Mouse (Mus musculus): ENCODE results near the gene Stat5b. TPM values are rescaled to one million over a fixed set of nuclear protein-coding genes. Genes with fewer than 3 reads are reported as not detected.

Stat5b gene
- polyA plus RNA-seq, 1 experiment from 2014 or later, result 11.9 TPM

DNA sequence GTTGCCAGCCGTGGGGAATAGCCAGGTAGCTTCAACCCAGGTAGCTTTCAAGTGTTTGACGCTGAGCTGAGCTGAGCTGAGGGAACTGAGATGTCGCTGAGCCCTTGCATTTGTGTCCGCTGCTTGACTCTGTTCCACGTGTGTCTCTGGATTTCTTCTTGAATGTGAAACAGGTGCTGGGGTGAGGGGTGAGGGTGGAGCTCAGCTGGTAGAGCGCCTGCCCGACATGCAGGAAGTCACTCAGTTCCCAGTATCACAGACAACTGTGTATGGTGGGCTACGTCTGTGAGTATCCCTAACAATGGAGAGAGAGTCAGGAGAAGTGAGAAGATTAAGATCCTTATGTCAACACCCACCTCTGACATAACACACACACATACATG is 20.4 kb upstream of the Stat5b start:
- Histone ChIP-seq H3K36me3 (ENCODE audit: control insufficient read depth, insufficient read depth) (no peaks in the 10 kb centered on the region), H3K9me3 (ENCODE audit: control insufficient read depth, low read length) (no peaks in the 10 kb centered on the region), H3K4me2 (ENCODE audit: low read length) (no peak overlapping the region), H3K27ac (ENCODE audit: low read length) (no peak overlapping the region), H3K4me1 (replicated peaks; ENCODE audit: control insufficient read depth, insufficient read depth, low read length) (peaks cover 4% of the 10 kb centered on the region; the same call in 1 of the 2 replicates), H3K27me3 (replicated peaks; ENCODE audit: control insufficient read depth, insufficient read depth, low read length) (no peaks in the 10 kb centered on the region), H3K4me3 (replicated peaks; ENCODE audit: low read length) (no peak overlapping the region), H3K9ac (replicated peaks; ENCODE audit: low read depth, low read length) (no peak overlapping the region)
- no peak for ATAC-seq
- WGBS, result 76% methylated on average over 8 of the region's 8 CpGs

- Histone ChIP-seq H3K4me1 (replicated peaks; ENCODE audit: control insufficient read depth, insufficient read depth, low read length) (peaks cover 4% of the 10 kb centered on the region; the same call in 1 of the 2 replicates), H3K9me3 (ENCODE audit: control insufficient read depth, low read length) (no peaks in the 10 kb centered on the region), H3K4me3 (replicated peaks; ENCODE audit: low read length) (no peak overlapping the region), H3K4me2 (ENCODE audit: low read length) (no peak overlapping the region), H3K36me3 (ENCODE audit: control insufficient read depth, insufficient read depth) (no peaks in the 10 kb centered on the region), H3K27me3 (replicated peaks; ENCODE audit: control insufficient read depth, insufficient read depth, low read length) (peaks cover 4% of the 10 kb centered on the region), H3K9ac (replicated peaks; ENCODE audit: low read depth, low read length) (no peak overlapping the region), H3K27ac (ENCODE audit: low read length) (no peak overlapping the region)
- peak; percentile 68; the same call in 1 of the 2 replicates for ATAC-seq
- 52% methylated on average over 10 of the region's 10 CpGs for WGBS
Measured at GRCm38 (mm10) chr11:100870256-100870967, 19.9 kb upstream of the Stat5b start.

- no peaks in the 10 kb centered on the region for H3K9me3 ChIP-seq (ENCODE audit: control insufficient read depth, low read length)
- H3K4me2 ChIP-seq (ENCODE audit: low read length), result no peak overlapping the region
- peaks cover 4% of the 10 kb centered on the region for H3K4me1 ChIP-seq (replicated peaks; ENCODE audit: control insufficient read depth, insufficient read depth, low read length)
- no peaks in the 10 kb centered on the region for H3K36me3 ChIP-seq (ENCODE audit: control insufficient read depth, insufficient read depth)
- H3K4me3 ChIP-seq (replicated peaks; ENCODE audit: low read length), result no peak overlapping the region
- peaks cover 38% of the 10 kb centered on the region for H3K27me3 ChIP-seq (replicated peaks; ENCODE audit: control insufficient read depth, insufficient read depth, low read length)
- WGBS, result 89% methylated on average over 7 of the region's 7 CpGs
- H3K27ac ChIP-seq (ENCODE audit: low read length), result no peak overlapping the region
- H3K9ac ChIP-seq (replicated peaks; ENCODE audit: low read depth, low read length), result no peak overlapping the region
- ATAC-seq, result no peak
Measured at GRCm38 (mm10) chr11:100865618-100866017, 15.1 kb upstream of the Stat5b start.

DNA sequence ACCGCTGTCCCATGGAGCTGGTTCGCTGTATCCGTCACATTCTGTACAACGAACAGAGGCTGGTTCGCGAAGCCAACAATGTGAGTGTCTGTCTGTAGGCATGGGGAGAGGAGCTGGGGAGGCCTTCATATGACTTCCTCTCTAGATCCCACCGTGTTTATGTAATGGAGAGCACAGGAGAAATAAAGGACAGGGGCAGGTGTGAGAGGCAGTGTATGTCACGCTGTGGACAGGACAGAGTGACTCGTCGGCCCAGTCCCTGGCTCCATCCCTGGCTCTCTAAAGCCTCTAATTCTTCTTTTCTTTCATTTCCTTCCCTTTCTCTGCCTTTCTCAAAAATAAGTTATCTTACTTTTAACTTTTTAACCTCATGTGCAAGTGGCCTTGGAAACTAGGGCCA is 12.6 kb upstream of the Stat5b start:
- Histone ChIP-seq H3K9me3 (ENCODE audit: control insufficient read depth, low read length) (no peaks in the 10 kb centered on the region), H3K4me2 (ENCODE audit: low read length) (no peak overlapping the region), H3K4me3 (replicated peaks; ENCODE audit: low read length) (no peak overlapping the region), H3K27me3 (replicated peaks; ENCODE audit: control insufficient read depth, insufficient read depth, low read length) (peaks cover 59% of the 10 kb centered on the region), H3K27ac (ENCODE audit: low read length) (no peak overlapping the region), H3K9ac (replicated peaks; ENCODE audit: low read depth, low read length) (no peak overlapping the region), H3K36me3 (ENCODE audit: control insufficient read depth, insufficient read depth) (no peaks in the 10 kb centered on the region), H3K4me1 (replicated peaks; ENCODE audit: control insufficient read depth, insufficient read depth, low read length) (peaks cover 6% of the 10 kb centered on the region; the same call in 1 of the 2 replicates)
- WGBS, result 88% methylated on average over 10 of the region's 10 CpGs
- no peak for ATAC-seq

DNA sequence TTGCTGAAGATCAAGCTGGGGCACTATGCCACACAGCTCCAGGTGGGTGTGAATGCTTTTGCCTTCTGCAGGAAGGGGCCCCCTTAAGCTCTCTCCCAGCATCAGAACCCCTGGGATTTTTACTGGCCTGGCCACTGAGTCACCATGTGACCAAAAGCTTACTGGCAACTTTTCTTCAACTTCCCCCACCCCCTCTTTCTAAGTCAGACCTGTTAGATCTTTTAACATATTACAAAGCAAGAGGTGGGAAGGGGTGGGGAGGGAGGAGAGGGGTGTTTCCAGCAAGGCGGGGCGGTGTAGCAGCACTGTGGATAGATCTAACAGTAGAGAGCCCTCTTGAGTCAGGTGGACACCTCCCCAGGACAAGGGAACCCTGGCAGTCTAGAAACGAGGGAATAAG is 11.3 kb upstream of the Stat5b start:
- Histone ChIP-seq H3K4me1 (replicated peaks; ENCODE audit: control insufficient read depth, insufficient read depth, low read length) (peaks cover 6% of the 10 kb centered on the region; the same call in 1 of the 2 replicates), H3K36me3 (ENCODE audit: control insufficient read depth, insufficient read depth) (no peaks in the 10 kb centered on the region), H3K4me2 (ENCODE audit: low read length) (no peak overlapping the region), H3K4me3 (replicated peaks; ENCODE audit: low read length) (no peak overlapping the region), H3K9ac (replicated peaks; ENCODE audit: low read depth, low read length) (no peak overlapping the region), H3K27ac (ENCODE audit: low read length) (no peak overlapping the region), H3K9me3 (ENCODE audit: control insufficient read depth, low read length) (no peaks in the 10 kb centered on the region), H3K27me3 (replicated peaks; ENCODE audit: control insufficient read depth, insufficient read depth, low read length) (peaks cover 62% of the 10 kb centered on the region)
- WGBS, result 43% methylated on average over 3 of the region's 3 CpGs
- ATAC-seq, result no peak

GRCm38 (mm10) chr11:100861335-100861734 is 10.8 kb upstream of the Stat5b start:
- Histone ChIP-seq H3K27me3 (replicated peaks; ENCODE audit: control insufficient read depth, insufficient read depth, low read length) (peaks cover 65% of the 10 kb centered on the region), H3K4me3 (replicated peaks; ENCODE audit: low read length) (no peak overlapping the region), H3K9me3 (ENCODE audit: control insufficient read depth, low read length) (no peaks in the 10 kb centered on the region), H3K4me2 (ENCODE audit: low read length) (no peak overlapping the region), H3K9ac (replicated peaks; ENCODE audit: low read depth, low read length) (no peak overlapping the region), H3K36me3 (ENCODE audit: control insufficient read depth, insufficient read depth) (no peaks in the 10 kb centered on the region), H3K27ac (ENCODE audit: low read length) (no peak overlapping the region), H3K4me1 (replicated peaks; ENCODE audit: control insufficient read depth, insufficient read depth, low read length) (peaks cover 6% of the 10 kb centered on the region; the same call in 1 of the 2 replicates)
- WGBS, result 86% methylated on average over 7 of the region's 7 CpGs
- no peak for ATAC-seq

GRCm38 (mm10) chr11:100860198-100861048 is 9.9 kb upstream of the Stat5b start:
- ATAC-seq, result peak; percentile 55
- H3K4me1 ChIP-seq (replicated peaks; ENCODE audit: control insufficient read depth, insufficient read depth, low read length), result peaks cover 6% of the 10 kb centered on the region; the same call in 1 of the 2 replicates
- no peaks in the 10 kb centered on the region for H3K36me3 ChIP-seq (ENCODE audit: control insufficient read depth, insufficient read depth)
- peak overlapping the region; percentile 40 for H3K4me3 ChIP-seq (replicated peaks; ENCODE audit: low read length)
- no peaks in the 10 kb centered on the region for H3K9me3 ChIP-seq (ENCODE audit: control insufficient read depth, low read length)
- 4% methylated on average over 52 of the region's 55 CpGs for WGBS
- H3K27ac ChIP-seq (ENCODE audit: low read length), result no peak overlapping the region
- H3K4me2 ChIP-seq (ENCODE audit: low read length), result peak overlapping the region; percentile 53
- peaks cover 65% of the 10 kb centered on the region for H3K27me3 ChIP-seq (replicated peaks; ENCODE audit: control insufficient read depth, insufficient read depth, low read length)
- peak overlapping the region; percentile 30; the same call in 1 of the 2 replicates for H3K9ac ChIP-seq (replicated peaks; ENCODE audit: low read depth, low read length)

DNA sequence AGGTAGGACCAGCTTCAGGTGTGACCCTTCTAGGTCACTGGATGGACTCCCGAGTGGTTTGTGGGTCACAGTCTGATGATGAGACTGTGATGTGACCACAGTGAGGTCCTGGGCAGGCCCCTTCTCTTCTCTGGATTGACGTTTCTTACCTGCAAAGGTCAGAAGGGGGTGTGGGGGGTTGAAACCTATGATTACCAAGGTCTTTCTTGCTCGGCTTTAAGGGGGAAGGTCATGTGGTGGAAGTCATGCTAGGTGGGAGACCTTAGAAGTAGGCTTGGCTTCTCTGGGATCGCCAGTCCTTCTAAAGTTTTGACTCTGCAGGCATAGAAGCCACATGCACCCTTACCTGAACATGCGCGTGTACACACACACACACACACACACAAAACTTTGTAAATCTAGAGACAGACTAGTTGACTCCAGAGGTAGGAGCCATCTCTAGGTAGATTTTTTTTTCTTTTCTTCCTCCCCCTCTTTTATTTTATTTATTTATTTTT is 9.1 kb upstream of the Stat5b start:
- no peak for ATAC-seq
- no peak overlapping the region for H3K27ac ChIP-seq (ENCODE audit: low read length)
- H3K4me2 ChIP-seq (ENCODE audit: low read length), result peak overlapping the region; percentile 53; the same call in 1 of the 2 replicates
- H3K4me3 ChIP-seq (replicated peaks; ENCODE audit: low read length), result no peak overlapping the region; the same call in 1 of the 2 replicates
- no peak overlapping the region for H3K9ac ChIP-seq (replicated peaks; ENCODE audit: low read depth, low read length)
- no peaks in the 10 kb centered on the region for H3K9me3 ChIP-seq (ENCODE audit: control insufficient read depth, low read length)
- H3K27me3 ChIP-seq (replicated peaks; ENCODE audit: control insufficient read depth, insufficient read depth, low read length), result peaks cover 61% of the 10 kb centered on the region
- H3K36me3 ChIP-seq (ENCODE audit: control insufficient read depth, insufficient read depth), result no peaks in the 10 kb centered on the region
- H3K4me1 ChIP-seq (replicated peaks; ENCODE audit: control insufficient read depth, insufficient read depth, low read length), result peaks cover 6% of the 10 kb centered on the region; the same call in 1 of the 2 replicates
- WGBS, result 41% methylated on average over 6 of the region's 6 CpGs

All from forebrain, embryonic 16.5 days (tissue).